Mouse (Mus musculus): ENCODE results near the gene Zfp422. TPM values are rescaled to one million over a fixed set of nuclear protein-coding genes. Genes with fewer than 3 reads are reported as not detected.

Gene Zfp422
- total RNA-seq, 2 experiments from 2014 or later, result 16.1 to 19.7 TPM

Small RNAs within 50 kb of the gene (microRNA-seq; reads per million reads assigned to microRNA genes)
- 0.27 to 0.76 reads per million in 2 experiments for gene Mir7043

Other genes with a start within 250 kb of the Zfp422 start
- gene Alox5, start 167.8 kb downstream of the Zfp422 start, total RNA-seq (2021), result 10 to 100 TPM; 11.8 to 13.9 TPM
- not detected for gene Olfr211, start 139.9 kb downstream of the Zfp422 start, total RNA-seq (2021)
- under 1 TPM in 1 of 2 experiments, not detected in 1; 0.10 TPM for gene Olfr212, start 122.5 kb downstream of the Zfp422 start, total RNA-seq (2021)
- not detected for gene Olfr213, start 90.5 kb downstream of the Zfp422 start, total RNA-seq (2021)
- gene Gm5580, start 77.9 kb downstream of the Zfp422 start, total RNA-seq (2021), result 1 to 10 TPM; 1.0 to 1.6 TPM
- not detected for gene Olfr214, start 74.8 kb downstream of the Zfp422 start, total RNA-seq (2021)
- gene Olfr215, start 44.8 kb downstream of the Zfp422 start, total RNA-seq (2021), result not detected
- gene Depp1, start 21.6 kb upstream of the Zfp422 start, total RNA-seq (2021), result 10 to 100 TPM; 84.2 to 90.4 TPM
- gene Rassf4, start 45.0 kb upstream of the Zfp422 start, total RNA-seq (2021), result 1 to 10 TPM; 4.3 to 6.1 TPM
- under 1 TPM in 1 of 2 experiments, not detected in 1; 0.03 TPM for gene Tmem72, start 87.9 kb upstream of the Zfp422 start, total RNA-seq (2021)